Mouse (Mus musculus) bone marrow, adult 2 months (tissue): ENCODE results near the gene Atn1.

Experiments used
- CTCF ChIP-seq: fragments of 200-500 bp; IDR thresholded peaks from 2 replicates; pipeline ENCODE4 v1.5.1; 2011; ENCODE audit warnings: low read length, control low read depth; ENCODE audit not compliant: control insufficient read depth, insufficient read depth
- POLR2A ChIP-seq: fragments of 200-500 bp; IDR thresholded peaks from 2 replicates; pipeline ENCODE4 v1.6.1; 2011; ENCODE audit warnings: low read depth, mild to moderate bottlenecking, control low read depth, low read length, borderline replicate concordance; ENCODE audit not compliant: control insufficient read depth

- no peak for TF ChIP-seq CTCF
- no peak for TF ChIP-seq POLR2A
Measured at GRCm38 (mm10) chr6:124703789-124704188, 52.5 kb downstream of the Atn1 start.
